Mouse (Mus musculus): Measurements from ENCODE around the gene Herc3.

The Herc3 gene

DNA sequence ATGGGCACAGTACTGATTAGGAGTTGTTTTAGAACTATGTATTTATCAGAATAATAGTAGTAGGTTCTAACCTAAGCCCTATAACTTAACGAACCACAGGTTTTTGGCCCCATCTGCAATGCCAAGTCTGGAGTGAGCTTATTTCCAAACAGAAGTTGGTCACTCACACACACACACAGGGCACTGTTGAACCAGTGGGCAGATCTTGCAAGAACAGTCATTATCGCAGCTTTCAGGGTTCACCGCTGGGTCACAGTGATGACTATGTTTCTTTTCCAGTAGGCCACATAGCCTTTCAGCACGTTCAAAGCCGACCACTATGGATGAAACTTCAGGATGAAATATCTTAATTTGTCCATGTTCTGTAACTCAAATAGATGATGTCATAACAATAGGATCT lies 91.2 kb downstream of the Herc3 start:
- DNase-seq: no peak

GRCm38 (mm10) chr6:58927881-58928280 lies 96.6 kb downstream of the Herc3 start:
- no peak for DNase-seq

- peak; percentile 33 for DNase-seq
Measured at GRCm38 (mm10) chr6:58929911-58930431, 98.7 kb downstream of the Herc3 start.

- no peak for DNase-seq
Measured at GRCm38 (mm10) chr6:58931149-58931548, 99.9 kb downstream of the Herc3 start.

GRCm38 (mm10) chr6:58932515-58933188 lies 101.4 kb downstream of the Herc3 start:
- DNase-seq: no peak

GRCm38 (mm10) chr6:58933189-58933913 lies 102.1 kb downstream of the Herc3 start:
- DNase-seq: peak; percentile 66

DNA sequence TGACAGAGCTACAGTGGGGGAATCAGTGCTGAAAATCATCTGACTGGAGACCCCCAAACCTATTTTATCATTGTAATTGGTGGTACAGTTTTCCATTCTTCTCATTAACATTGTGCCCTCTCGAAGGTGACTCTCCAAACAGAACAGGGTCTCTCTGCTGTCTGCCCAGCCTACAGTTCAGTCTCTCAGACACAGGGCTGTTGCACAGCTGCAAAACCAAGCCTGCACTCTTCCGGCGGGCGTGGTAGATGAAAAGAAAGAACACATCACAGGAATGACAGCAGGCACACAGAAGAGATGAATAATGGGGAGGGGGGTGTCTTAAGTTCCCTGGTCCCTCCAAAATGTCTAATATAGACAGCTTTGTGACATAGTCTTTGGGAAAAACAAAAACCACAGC lies 102.9 kb downstream of the Herc3 start:
- DNase-seq: no peak

GRCm38 (mm10) chr6:58937726-58938125 lies 106.5 kb downstream of the Herc3 start:
- no peak for DNase-seq

- DNase-seq: no peak
Measured at GRCm38 (mm10) chr6:58942276-58942675, 111.0 kb downstream of the Herc3 start.

- no peak for DNase-seq
Measured at GRCm38 (mm10) chr6:58943958-58944357, 112.7 kb downstream of the Herc3 start.

DNA sequence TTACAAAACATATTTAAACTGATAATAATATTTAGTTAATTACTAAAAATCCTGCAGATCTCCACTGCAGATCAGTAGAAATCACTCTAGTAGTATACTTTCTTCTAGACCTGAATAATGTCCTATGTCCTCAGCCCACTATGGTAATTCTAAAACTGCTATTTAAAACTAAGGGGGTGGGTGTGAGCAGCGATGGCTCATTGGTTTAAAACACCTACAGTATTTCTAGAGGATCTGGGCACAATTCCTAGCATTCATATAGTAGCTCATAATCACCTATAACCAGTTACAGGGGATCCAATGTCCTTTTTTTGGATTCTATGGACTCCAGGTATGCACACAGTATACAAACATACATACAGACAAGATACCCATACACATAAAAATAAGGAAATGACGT lies 115.0 kb downstream of the Herc3 start:
- no peak for DNase-seq

- DNase-seq: no peak
Measured at GRCm38 (mm10) chr6:58946840-58947239, 115.6 kb downstream of the Herc3 start.

GRCm38 (mm10) chr6:58950410-58950809 lies 119.1 kb downstream of the Herc3 start:
- DNase-seq: no peak

GRCm38 (mm10) chr6:58951128-58951992 lies 120.1 kb downstream of the Herc3 start:
- no peak for DNase-seq

GRCm38 (mm10) chr6:58960523-58960922 lies 129.3 kb downstream of the Herc3 start:
- DNase-seq: no peak

GRCm38 (mm10) chr6:58962691-58963090 lies 131.4 kb downstream of the Herc3 start:
- DNase-seq: no peak

DNA sequence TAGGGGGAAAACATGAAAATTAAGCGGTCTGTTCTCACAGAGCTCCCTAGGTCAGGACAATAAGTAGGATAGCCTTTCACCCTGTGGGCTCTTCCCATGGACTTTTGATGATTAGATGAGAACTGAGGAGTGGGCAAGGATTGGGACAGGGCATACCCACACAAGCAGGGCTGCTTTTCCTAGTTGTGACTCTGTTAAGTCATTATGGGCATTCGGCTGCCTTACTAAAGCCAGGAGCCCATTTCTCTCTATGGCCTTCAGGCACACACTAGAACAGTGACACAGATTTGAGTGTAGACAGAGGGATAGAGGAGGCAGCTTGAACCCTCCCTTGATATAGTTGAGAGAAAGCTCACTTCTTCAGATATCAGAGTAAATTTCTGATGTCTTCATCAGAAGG lies 132.8 kb downstream of the Herc3 start:
- DNase-seq: no peak

- no peak for DNase-seq
Measured at GRCm38 (mm10) chr6:58964565-58964964, 133.3 kb downstream of the Herc3 start.

DNA sequence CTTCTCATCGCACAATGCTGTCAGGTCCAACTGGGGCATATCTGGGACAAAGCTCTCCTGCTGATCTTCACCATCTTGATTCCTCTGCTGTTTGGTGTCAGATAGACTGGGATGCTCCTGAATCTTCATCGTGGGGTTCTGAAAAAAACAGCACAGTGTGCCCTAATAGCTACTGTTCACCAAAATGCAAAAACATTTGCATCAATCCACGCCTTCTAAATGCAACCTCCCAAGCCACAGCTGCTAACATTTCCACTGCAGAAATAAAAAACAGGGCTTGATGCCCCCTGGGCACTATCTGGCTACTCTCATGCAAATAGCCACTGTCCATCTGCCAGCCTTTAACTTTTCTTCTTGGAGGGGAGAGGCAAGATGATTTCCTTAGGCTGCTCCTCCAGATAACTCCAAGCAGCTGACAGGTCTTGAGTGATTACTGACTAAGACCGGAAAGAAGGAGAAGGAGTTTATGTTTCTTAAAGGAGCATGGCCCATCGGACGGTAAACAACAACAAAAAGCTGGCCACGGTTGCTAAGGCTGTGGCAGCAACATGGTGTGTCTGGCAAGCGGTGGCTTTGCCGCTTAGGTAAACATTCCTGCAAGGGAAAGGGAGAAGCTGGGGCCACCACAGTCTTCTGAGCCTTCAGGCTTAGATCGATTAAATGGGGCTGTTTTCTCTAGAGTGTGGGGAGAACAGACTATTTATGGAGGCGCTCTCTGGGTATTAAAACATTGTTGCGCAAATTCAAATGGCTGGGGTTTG lies 134.0 kb downstream of the Herc3 start:
- peak; percentile 9 for DNase-seq

- DNase-seq: no peak
Measured at GRCm38 (mm10) chr6:58968272-58968671, 137.0 kb downstream of the Herc3 start.

Measured in right cerebral cortex, postnatal 25 days (tissue).